21 mouse cellular contexts compared by ENCODE assay signal in the genomic region with DNA sequence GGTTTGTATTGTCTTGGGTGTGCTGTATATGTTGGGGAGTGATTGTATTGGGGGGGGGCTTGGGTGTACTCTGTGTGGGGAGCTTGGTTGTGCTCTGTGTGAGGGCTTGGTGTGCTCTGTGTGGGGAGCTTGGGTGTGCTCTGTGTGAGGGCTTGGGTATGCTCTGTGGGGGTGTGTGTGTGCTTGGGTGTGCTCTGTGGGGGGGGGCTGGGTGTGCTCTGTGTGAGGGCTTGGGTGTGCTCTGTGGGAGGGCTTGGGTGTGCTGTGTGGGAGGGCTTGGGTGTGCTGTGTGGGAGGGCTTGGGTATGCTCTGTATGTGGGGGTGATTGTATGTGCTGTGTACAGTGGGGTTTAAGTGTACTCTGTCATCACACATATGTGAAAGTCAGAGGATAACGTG. TPM values are rescaled to one million over a fixed set of nuclear protein-coding genes. Genes with fewer than 3 reads are reported as not detected.
DNase-seq lines count a peak whose midpoint lies in the region; ATAC-seq and TF ChIP-seq lines count a peak whose summit lies in the region.
"Had no signal": no experiment of that assay in that cellular context is flagged by ENCODE, and none has a peak within 500 bp of the region (broad histone marks: within the 10 kb centered on the region; RNA-seq: fewer than 3 reads in every experiment).

No protein-coding gene starts in this region.

- no peak overlapping the region for H3K4me3 ChIP-seq in forebrain, embryonic 10.5 days
- H3K4me3 ChIP-seq in forebrain, embryonic 16.5 days (replicated peaks; ENCODE audit: low read length): no peak overlapping the region
- no peak overlapping the region for H3K4me3 ChIP-seq in kidney, embryonic 15.5 days (replicated peaks)
- H3K4me3 ChIP-seq in liver, embryonic 13.5 days (replicated peaks): no peak overlapping the region
- no peak overlapping the region for H3K4me3 ChIP-seq in stomach, postnatal 0 days (ENCODE audit: low read depth, low read length)
- no peak overlapping the region for H3K4me3 ChIP-seq in layer of hippocampus, adult 2 months
- H3K4me3 ChIP-seq: heart, adult 2 months; neural tube, embryonic 12.5 days had no signal

- no peaks in the 10 kb centered on the region for H3K27me3 ChIP-seq in forebrain, embryonic 10.5 days (ENCODE audit: poor library complexity, severe bottlenecking)
- no peaks in the 10 kb centered on the region for H3K27me3 ChIP-seq in forebrain, embryonic 16.5 days (replicated peaks; ENCODE audit: control insufficient read depth, insufficient read depth, low read length)
- H3K27me3 ChIP-seq in kidney, embryonic 15.5 days: no peaks in the 10 kb centered on the region
- no peaks in the 10 kb centered on the region for H3K27me3 ChIP-seq in liver, embryonic 13.5 days
- H3K27me3 ChIP-seq in stomach, postnatal 0 days (ENCODE audit: control insufficient read depth, insufficient read depth, low read length): no peaks in the 10 kb centered on the region
- H3K27me3 ChIP-seq: neural tube, embryonic 12.5 days had no signal

- 88% methylated on average over 1 of the region's 1 CpGs for WGBS in forebrain, embryonic 10.5 days
- 75% methylated on average over 1 of the region's 1 CpGs for WGBS in forebrain, embryonic 16.5 days
- 77% methylated on average over 1 of the region's 1 CpGs for WGBS in kidney, embryonic 15.5 days
- WGBS in liver, embryonic 13.5 days (ENCODE audit: insufficient replicate concordance): 64% methylated on average over 1 of the region's 1 CpGs
- WGBS in stomach, postnatal 0 days: 58% methylated on average over 1 of the region's 1 CpGs

- H3K9ac ChIP-seq in forebrain, embryonic 16.5 days (replicated peaks; ENCODE audit: low read depth, low read length): no peak overlapping the region
- H3K9ac ChIP-seq in kidney, embryonic 15.5 days: no peak overlapping the region
- peak overlapping the region; percentile 73 for H3K9ac ChIP-seq in liver, embryonic 13.5 days
- no peak overlapping the region for H3K9ac ChIP-seq in stomach, postnatal 0 days (ENCODE audit: low read length)
- H3K9ac ChIP-seq: lung, embryonic 14.5 days; neural tube, embryonic 12.5 days had no signal

- no peaks in the 10 kb centered on the region for H3K9me3 ChIP-seq in forebrain, embryonic 10.5 days
- H3K9me3 ChIP-seq in forebrain, embryonic 16.5 days (ENCODE audit: control insufficient read depth, low read length): no peaks in the 10 kb centered on the region
- H3K9me3 ChIP-seq in kidney, embryonic 15.5 days (replicated peaks): no peaks in the 10 kb centered on the region
- no peaks in the 10 kb centered on the region for H3K9me3 ChIP-seq in liver, embryonic 13.5 days (replicated peaks)
- H3K9me3 ChIP-seq in stomach, postnatal 0 days (ENCODE audit: control insufficient read depth, low read length): no peaks in the 10 kb centered on the region
- H3K9me3 ChIP-seq: neural tube, embryonic 12.5 days had no signal

- ATAC-seq in forebrain, embryonic 16.5 days: no peak
- peak; percentile 12; the same call in 1 of the 2 replicates for ATAC-seq in kidney, embryonic 15.5 days (replicated peaks; ENCODE audit: low FRiP score)
- peak; percentile 70 for ATAC-seq in liver, embryonic 13.5 days (ENCODE audit: low read depth)
- ATAC-seq in stomach, postnatal 0 days (ENCODE audit: low FRiP score, low TSS enrichment): peak; percentile 11; the same call in 1 of the 2 replicates

- H3K4me2 ChIP-seq in forebrain, embryonic 16.5 days (ENCODE audit: low read length): no peak overlapping the region
- no peak overlapping the region for H3K4me2 ChIP-seq in kidney, embryonic 15.5 days
- 0 out of 2 replicates have a peak overlapping the region, but pooled peaks have one; percentile 8 for H3K4me2 ChIP-seq in liver, embryonic 13.5 days
- no peak overlapping the region for H3K4me2 ChIP-seq in stomach, postnatal 0 days (replicated peaks; ENCODE audit: low read depth)
- H3K4me2 ChIP-seq: lung, embryonic 14.5 days; neural tube, embryonic 12.5 days had no signal

- TF ChIP-seq EP300 in stomach, postnatal 0 days (optimal IDR thresholded peaks at IDR 0.05): no peak

- no peak for TF ChIP-seq CTCF in stomach, postnatal 0 days (IDR thresholded peaks at IDR 0.05; ENCODE audit: low read depth)
- TF ChIP-seq CTCF in layer of hippocampus, adult 2 months (conservative IDR thresholded peaks at IDR 0.05): no peak

- peaks cover 45% of the 10 kb centered on the region for H3K4me1 ChIP-seq in forebrain, embryonic 10.5 days
- H3K4me1 ChIP-seq in forebrain, embryonic 16.5 days (replicated peaks; ENCODE audit: control insufficient read depth, insufficient read depth, low read length): peaks cover 8% of the 10 kb centered on the region
- peaks cover 60% of the 10 kb centered on the region for H3K4me1 ChIP-seq in kidney, embryonic 15.5 days
- peaks cover 98% of the 10 kb centered on the region for H3K4me1 ChIP-seq in liver, embryonic 13.5 days (replicated peaks)
- peaks cover 9% of the 10 kb centered on the region for H3K4me1 ChIP-seq in stomach, postnatal 0 days (replicated peaks; ENCODE audit: control insufficient read depth, insufficient read depth)

- H3K36me3 ChIP-seq in forebrain, embryonic 10.5 days (replicated peaks): no peaks in the 10 kb centered on the region
- no peaks in the 10 kb centered on the region for H3K36me3 ChIP-seq in forebrain, embryonic 16.5 days (ENCODE audit: control insufficient read depth, insufficient read depth)
- H3K36me3 ChIP-seq in kidney, embryonic 15.5 days: no peaks in the 10 kb centered on the region
- peaks cover 46% of the 10 kb centered on the region for H3K36me3 ChIP-seq in liver, embryonic 13.5 days
- H3K36me3 ChIP-seq in stomach, postnatal 0 days (ENCODE audit: control insufficient read depth, insufficient read depth, low read length): no peaks in the 10 kb centered on the region; the same call in 1 of the 2 replicates
- H3K36me3 ChIP-seq: neural tube, embryonic 12.5 days had no signal

- DNase-seq in forebrain, embryonic 10.5 days (ENCODE audit: extremely low spot score, low spot score): no peak
- DNase-seq in kidney, postnatal 25 days: no peak
- no peak for DNase-seq in liver, embryonic 13.5 days
- peak; percentile 28 for DNase-seq in stomach, postnatal 0 days (ENCODE audit: low spot score)
- no peak for DNase-seq in layer of hippocampus, adult 2 months (ENCODE audit: low spot score in 2 of 2)
- DNase-seq: adrenal gland, adult 8-10 months; cerebellum, postnatal 25 days; gastrocnemius, postnatal 14 days; heart, adult 2 months; heart, postnatal 10 days; lung, embryonic 14.5 days; lung, postnatal 4 days; right cerebral cortex, postnatal 25 days had no signal

- H3K27ac ChIP-seq in forebrain, embryonic 10.5 days: peak overlapping the region; percentile 48
- H3K27ac ChIP-seq in forebrain, embryonic 16.5 days (ENCODE audit: low read length): no peak overlapping the region
- no peak overlapping the region for H3K27ac ChIP-seq in kidney, embryonic 15.5 days
- peak overlapping the region; percentile 99 for H3K27ac ChIP-seq in liver, embryonic 13.5 days
- H3K27ac ChIP-seq in stomach, postnatal 0 days (replicated peaks): peak overlapping the region; percentile 49
- H3K27ac ChIP-seq in layer of hippocampus, adult 2 months: no peak overlapping the region
- H3K27ac ChIP-seq: heart, adult 2 months; neural tube, embryonic 12.5 days had no signal

RNA-seq across cellular contexts. Expression of a gene that starts 25.1 kb away (rescaled TPM):
- polyA plus RNA-seq in forebrain, embryonic 10.5 days (2016; fragmentation: Nextera tagmentation; extraction: Ambion mirVana): 27.5 and 30.1 TPM in 2 replicates
- 38.9 and 40.3 TPM in 2 replicates for polyA plus RNA-seq in forebrain, embryonic 16.5 days (2015; fragmentation: Nextera tagmentation; extraction: Ambion mirVana)
- polyA plus RNA-seq in kidney, embryonic 15.5 days (2015; fragmentation: Nextera tagmentation; extraction: Ambion mirVana): 23.8 and 27.6 TPM in 2 replicates
- polyA plus RNA-seq in liver, embryonic 13.5 days (2015; fragmentation: Nextera tagmentation; extraction: Ambion mirVana): 42.2 and 44.2 TPM in 2 replicates
- 39.9 and 42.0 TPM in 2 replicates for polyA plus RNA-seq in stomach, postnatal 0 days (2015; fragmentation: Nextera tagmentation; extraction: Ambion mirVana)
- total RNA-seq in layer of hippocampus, adult 2 months (2021): 10 to 100 TPM; 32.5 to 32.8 TPM

RNA-seq across cellular contexts. Expression of a gene that starts 49.8 kb away (rescaled TPM):
- 44.6 and 45.5 TPM in 2 replicates for polyA plus RNA-seq in forebrain, embryonic 10.5 days (2016; fragmentation: Nextera tagmentation; extraction: Ambion mirVana)
- 32.6 and 34.5 TPM in 2 replicates for polyA plus RNA-seq in forebrain, embryonic 16.5 days (2015; fragmentation: Nextera tagmentation; extraction: Ambion mirVana)
- polyA plus RNA-seq in kidney, embryonic 15.5 days (2015; fragmentation: Nextera tagmentation; extraction: Ambion mirVana): 42.7 and 44.0 TPM in 2 replicates
- 19.3 and 21.1 TPM in 2 replicates for polyA plus RNA-seq in liver, embryonic 13.5 days (2015; fragmentation: Nextera tagmentation; extraction: Ambion mirVana)
- 16.1 and 17.7 TPM in 2 replicates for polyA plus RNA-seq in stomach, postnatal 0 days (2015; fragmentation: Nextera tagmentation; extraction: Ambion mirVana)
- 10 to 100 TPM; 26.3 to 27.0 TPM for total RNA-seq in layer of hippocampus, adult 2 months (2021)

RNA-seq across cellular contexts. Expression of a gene that starts 55.6 kb away (rescaled TPM):
- polyA plus RNA-seq in forebrain, embryonic 10.5 days (2016; fragmentation: Nextera tagmentation; extraction: Ambion mirVana): not detected in 2 replicates
- not detected in 2 replicates for polyA plus RNA-seq in forebrain, embryonic 16.5 days (2015; fragmentation: Nextera tagmentation; extraction: Ambion mirVana)
- not detected in 2 replicates for polyA plus RNA-seq in kidney, embryonic 15.5 days (2015; fragmentation: Nextera tagmentation; extraction: Ambion mirVana)
- not detected in 2 replicates for polyA plus RNA-seq in liver, embryonic 13.5 days (2015; fragmentation: Nextera tagmentation; extraction: Ambion mirVana)
- not detected in 2 replicates for polyA plus RNA-seq in stomach, postnatal 0 days (2015; fragmentation: Nextera tagmentation; extraction: Ambion mirVana)
- under 1 TPM in 1 of 2 experiments, not detected in 1; 0.37 TPM for total RNA-seq in layer of hippocampus, adult 2 months (2021)
- total RNA-seq: adrenal gland, adult 8-10 months; heart, postnatal 10 days; left cerebral cortex, adult 18-20 months had no signal
- polyA plus RNA-seq: frontal cortex, adult 2 months; intestine, embryonic 14.5 days; kidney, embryonic 16.5 days; limb, embryonic 11.5 days; lung, embryonic 14.5 days; neural tube, embryonic 12.5 days had no signal

Comparison
In these comparisons a context has a peak if more than half of its experiments do, and no peak if none do; other contexts are left out.
1. H3K27ac ChIP-seq: peak in forebrain, embryonic 10.5 days (single experiment), liver, embryonic 13.5 days (single experiment) and stomach, postnatal 0 days (single experiment); none in forebrain, embryonic 16.5 days (single experiment), kidney, embryonic 15.5 days (single experiment) and layer of hippocampus, adult 2 months (single experiment).